Comparison of ENCODE assay signal across 12 mouse cellular contexts in genomic region chr5:97847204-97847895, GRCm38 (mm10).
DNase-seq lines count a peak whose midpoint lies in the region; ATAC-seq lines count a peak whose summit lies in the region.
"Had no signal": no experiment of that assay in that cellular context is flagged by ENCODE, and none has a peak within 500 bp of the region (broad histone marks: within the 10 kb centered on the region; RNA-seq: fewer than 3 reads in every experiment).

No protein-coding gene starts in this region.

- DNase-seq in frontal cortex, postnatal 10 days (ENCODE audit: low spot score in 2 of 2) = no peak
- peak; percentile 29 for DNase-seq in ovary, adult 18-20 months (ENCODE audit: low spot score)
- DNase-seq in ovary, postnatal 10 days (ENCODE audit: low spot score) = no peak
- DNase-seq in heart, postnatal 4 days = peak; percentile 40
- peak; percentile 9 to 42 for DNase-seq in lung, postnatal 4 days
- DNase-seq in spleen, adult 12 weeks (ENCODE audit: low spot score) = no peak
- no peak for DNase-seq in cerebellum, adult 8-10 months
- DNase-seq: adrenal gland, postnatal 10 days; thymus, postnatal 14 days had no signal

- ATAC-seq in frontal cortex, adult (ENCODE audit: low TSS enrichment) = peak; percentile 33
- ATAC-seq: forebrain, embryonic 15.5 days; Patski had no signal

Comparison
In these comparisons a context has a peak if more than half of its experiments do, and no peak if none do; other contexts are left out.
1. DNase-seq: peak in ovary, adult 18-20 months (single experiment), heart, postnatal 4 days (single experiment) and lung, postnatal 4 days (2 of 2); none in frontal cortex, postnatal 10 days (0 of 2), ovary, postnatal 10 days (single experiment), spleen, adult 12 weeks (single experiment) and cerebellum, adult 8-10 months (single experiment).